Mouse (Mus musculus): ENCODE results near the gene Trio.

DNA sequence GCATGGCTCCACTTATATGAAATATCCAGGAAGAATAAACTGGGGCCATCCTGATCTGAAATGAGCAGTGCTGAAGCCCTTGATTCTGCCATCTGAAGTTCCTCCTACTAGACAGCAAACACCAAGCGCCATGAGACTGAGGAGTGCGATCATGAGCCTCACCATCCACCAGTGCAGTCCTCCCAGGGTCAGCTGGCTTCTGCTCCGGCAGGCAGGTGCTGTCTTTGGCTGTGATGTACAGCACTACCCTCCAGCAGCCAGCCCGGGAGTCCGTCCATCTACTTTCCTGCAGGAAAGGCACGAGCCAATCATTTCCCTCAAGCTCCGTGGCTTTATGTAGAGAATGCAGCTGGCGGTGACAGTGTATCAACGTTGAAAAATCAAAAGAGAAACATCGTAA lies 10.0 kb upstream of the Trio start:
- TF ChIP-seq CTCF (IDR thresholded peaks at IDR 0.05; ENCODE audit: low read depth, low read length) (no peak), GATA2 (IDR thresholded peaks at IDR 0.05; ENCODE audit: borderline replicate concordance, low read depth, low read length) (no peak), GATA1 (IDR thresholded peaks at IDR 0.05; ENCODE audit: borderline replicate concordance, low read length) (no peak), POLR2AphosphoS5 (IDR thresholded peaks at IDR 0.05; ENCODE audit: insufficient replicate concordance, low read depth, low read length) (no peak), TAL1 (conservative IDR thresholded peaks at IDR 0.05; ENCODE audit: low read depth, low read length) (no peak)

All from G1E (cell line).